Mouse (Mus musculus) urinary bladder, postnatal 25 days (tissue): ENCODE data around the gene Tfpt.

Experiments used
- DNase-seq: peaks from one replicate; pipeline ENCODE4 v3.0.0; 2022; ENCODE audit warnings: low spot score

The Tfpt gene

GRCm38 (mm10) chr7:3629543-3630477 lies at the start of gene Tfpt, which contains the start of gene Prpf31:
Gene Tfpt, minus strand, starts transcription at chr7:3629929.
Gene Prpf31, plus strand, starts transcription at chr7:3629985.
- DNase-seq = peak; percentile 85

GRCm38 (mm10) chr7:3677342-3677741 lies 47.6 kb upstream of the Tfpt start, which contains the start of gene Tmc4:
Gene Tmc4, minus strand, starts transcription at chr7:3677553.
- DNase-seq = peak; percentile 51

GRCm38 (mm10) chr7:3676371-3676770 lies 46.6 kb upstream of the Tfpt start:
- DNase-seq = no peak

- DNase-seq = no peak
Observed at GRCm38 (mm10) chr7:3675228-3675548, 45.5 kb upstream of the Tfpt start.

- peak; percentile 86 for DNase-seq
Observed at GRCm38 (mm10) chr7:3674507-3675227, 44.9 kb upstream of the Tfpt start.

- no peak for DNase-seq
Observed at GRCm38 (mm10) chr7:3666921-3667391, 37.2 kb upstream of the Tfpt start.

- DNase-seq = peak; percentile 90
Observed at GRCm38 (mm10) chr7:3665215-3666114, 35.7 kb upstream of the Tfpt start, which contains the start of gene Leng1. Gene Leng1, minus strand, starts transcription at chr7:3665840.

GRCm38 (mm10) chr7:3664524-3665214 lies 34.9 kb upstream of the Tfpt start:
- no peak for DNase-seq

GRCm38 (mm10) chr7:3658578-3658977 lies 28.8 kb upstream of the Tfpt start:
- DNase-seq = no peak

GRCm38 (mm10) chr7:3656966-3657365 lies 27.2 kb upstream of the Tfpt start:
- DNase-seq = no peak

GRCm38 (mm10) chr7:3646641-3647040 lies 16.9 kb upstream of the Tfpt start:
- DNase-seq = no peak

- DNase-seq = no peak
Observed at GRCm38 (mm10) chr7:3646188-3646587, 16.5 kb upstream of the Tfpt start.

- no peak for DNase-seq
Observed at GRCm38 (mm10) chr7:3645488-3646025, 15.8 kb upstream of the Tfpt start.

- DNase-seq = peak; percentile 88
Observed at GRCm38 (mm10) chr7:3644672-3645487, 15.2 kb upstream of the Tfpt start, which contains the start of gene Cnot3. Gene Cnot3, plus strand, starts transcription at chr7:3645268.

- DNase-seq = peak; percentile 85
Observed at GRCm38 (mm10) chr7:3644348-3644671, 14.6 kb upstream of the Tfpt start.

GRCm38 (mm10) chr7:3643843-3644242 lies 14.1 kb upstream of the Tfpt start:
- no peak for DNase-seq

- no peak for DNase-seq
Observed at GRCm38 (mm10) chr7:3643412-3643811, 13.7 kb upstream of the Tfpt start.

GRCm38 (mm10) chr7:3630478-3630815 lies 718 bp upstream of the Tfpt start:
- no peak for DNase-seq

- no peak for DNase-seq
Observed at GRCm38 (mm10) chr7:3629030-3629429, 699 bp downstream of the Tfpt start.
